Mouse (Mus musculus): ENCODE data around the gene Arl15.

DNA sequence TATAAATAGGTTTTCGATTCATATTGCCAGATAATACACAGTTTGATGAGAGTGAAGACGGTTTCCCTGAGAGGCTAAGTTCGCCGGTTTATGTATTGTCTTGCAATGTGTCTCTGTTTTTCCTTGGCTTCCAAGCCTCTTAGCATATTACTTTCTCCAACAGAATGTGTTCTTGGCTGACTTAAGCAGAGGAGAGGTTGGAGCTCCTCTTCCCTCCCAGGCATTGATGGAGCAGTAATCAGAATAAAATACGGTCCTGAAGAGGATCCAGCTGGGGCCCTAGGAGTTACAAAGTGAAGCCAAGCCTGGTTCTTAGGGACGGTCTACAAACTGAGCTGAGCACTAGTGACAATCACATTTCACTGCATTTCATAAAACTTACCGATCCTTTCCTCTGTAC is 232.4 kb downstream of the Arl15 start:
- TF ChIP-seq POLR2A (IDR thresholded peaks at IDR 0.05; ENCODE audit: insufficient read depth, low read depth, low read length) (no peak), CTCF (IDR thresholded peaks at IDR 0.05) (no peak)

All from heart, adult 2 months (tissue).